Mouse (Mus musculus) ZHBTc4 (cell line): ENCODE measurements around the gene Dirc2.

Experiments
- DNase-seq: peaks from one replicate; pipeline ENCODE4 v3.0.0-alpha.2; 2011; ENCODE audit warnings: low read depth, low spot score

Dirc2 gene

GRCm38 (mm10) chr16:35768785-35769642 is at the start of gene Dirc2:
TSS of gene Dirc2 (minus strand) at chr16:35769356.
- peak; percentile 85 for DNase-seq

- peak; percentile 81 for DNase-seq
These were observed 48.3 kb upstream of the Dirc2 start for GRCm38 (mm10) chr16:35817255-35818089.

- DNase-seq, result no peak
These were observed 44.0 kb upstream of the Dirc2 start for GRCm38 (mm10) chr16:35813119-35813518.

- no peak for DNase-seq
These were observed 39.7 kb upstream of the Dirc2 start for GRCm38 (mm10) chr16:35808838-35809237.

- DNase-seq, result no peak
These were observed 38.5 kb upstream of the Dirc2 start for GRCm38 (mm10) chr16:35807663-35807992.

GRCm38 (mm10) chr16:35806973-35807662 is 38.0 kb upstream of the Dirc2 start:
- DNase-seq, result no peak

- no peak for DNase-seq
These were observed 34.6 kb upstream of the Dirc2 start for GRCm38 (mm10) chr16:35803723-35804122.

GRCm38 (mm10) chr16:35802163-35802562 is 33.0 kb upstream of the Dirc2 start:
- DNase-seq, result no peak

GRCm38 (mm10) chr16:35791962-35792521 is 22.9 kb upstream of the Dirc2 start:
- DNase-seq, result no peak

GRCm38 (mm10) chr16:35788330-35788729 is 19.2 kb upstream of the Dirc2 start:
- no peak for DNase-seq

- DNase-seq, result no peak
These were observed 18.5 kb upstream of the Dirc2 start for GRCm38 (mm10) chr16:35787568-35788189.

- no peak for DNase-seq
These were observed 18.0 kb upstream of the Dirc2 start for GRCm38 (mm10) chr16:35787163-35787562.

GRCm38 (mm10) chr16:35784134-35784725 is 15.1 kb upstream of the Dirc2 start:
- DNase-seq, result peak; percentile 36

- DNase-seq, result no peak
These were observed 14.0 kb upstream of the Dirc2 start for GRCm38 (mm10) chr16:35783207-35783573.

- DNase-seq, result no peak
These were observed 13.5 kb upstream of the Dirc2 start for GRCm38 (mm10) chr16:35782451-35783206.

GRCm38 (mm10) chr16:35781651-35782050 is 12.5 kb upstream of the Dirc2 start:
- no peak for DNase-seq

GRCm38 (mm10) chr16:35781096-35781495 is 11.9 kb upstream of the Dirc2 start:
- no peak for DNase-seq

GRCm38 (mm10) chr16:35779681-35780080 is 10.5 kb upstream of the Dirc2 start:
- DNase-seq, result no peak

GRCm38 (mm10) chr16:35777768-35778167 is 8.6 kb upstream of the Dirc2 start:
- no peak for DNase-seq

- no peak for DNase-seq
These were observed 7.6 kb upstream of the Dirc2 start for GRCm38 (mm10) chr16:35776737-35777136.
